Mouse (Mus musculus): ENCODE results near the gene Cops3. TPM values are rescaled to one million over a fixed set of nuclear protein-coding genes. Genes with fewer than 3 reads are reported as not detected.
A peak's percentile ranks its signal among the peaks of the same experiment; 100 is the strongest.
"Not testable (repeated sequence)": the region's sequence is repeated elsewhere in the genome, so short reads cannot be mapped to it uniquely, and the experiment has no call there.

Cops3 gene
- polyA plus RNA-seq, 1 experiment from 2014 or later = 246 TPM

DNA sequence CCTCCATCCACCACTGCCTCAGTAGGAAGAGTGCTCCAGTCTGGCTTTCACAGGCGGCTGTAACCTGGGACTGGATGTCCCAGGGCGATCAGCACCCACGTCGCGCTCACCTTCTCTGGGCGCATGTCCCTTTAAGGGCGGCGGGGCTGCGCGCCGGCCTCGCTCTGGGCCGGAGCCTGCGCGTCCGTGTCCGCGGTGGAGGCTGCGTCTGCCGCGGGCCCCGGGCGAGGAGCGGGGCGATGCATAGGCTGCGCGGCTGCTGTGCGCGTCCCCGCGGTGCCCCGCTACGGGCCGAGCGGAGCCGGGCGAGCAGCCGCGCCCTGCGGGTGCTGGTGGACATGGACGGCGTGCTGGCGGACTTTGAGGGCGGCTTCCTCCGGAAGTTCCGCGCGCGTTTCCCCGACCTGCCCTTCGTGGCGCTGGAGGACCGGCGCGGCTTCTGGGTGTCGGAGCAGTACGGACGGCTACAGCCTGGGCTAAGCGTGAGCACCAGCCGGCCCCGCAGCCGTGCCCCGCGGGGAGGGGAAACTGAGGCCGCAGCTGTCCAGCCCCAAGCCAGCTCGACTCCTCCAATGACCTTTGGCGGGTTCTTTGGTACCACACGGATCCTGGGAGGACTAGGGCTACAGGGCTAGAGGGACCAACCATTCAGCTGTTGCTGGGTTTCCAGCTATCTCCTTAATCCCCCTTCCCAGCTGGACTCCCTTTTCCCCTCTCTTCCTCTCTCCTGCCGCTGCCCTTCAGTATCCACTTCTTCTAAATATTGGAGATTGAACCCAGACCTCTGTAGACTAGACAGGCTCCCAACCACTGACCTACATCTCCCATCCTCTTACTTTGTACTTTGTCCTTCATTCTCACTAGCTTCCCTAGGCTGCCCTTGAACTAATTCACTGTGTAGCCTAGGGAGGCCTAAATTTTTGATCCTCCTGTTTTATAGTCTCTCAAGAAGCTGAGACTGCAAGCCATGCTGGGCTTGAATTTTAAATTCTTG, 8.6 kb upstream of the Cops3 start:
- H3K27me3 ChIP-seq (ENCODE audit: control insufficient read depth, insufficient read depth, low read length) = no peaks in the 10 kb centered on the region
- H3K27ac ChIP-seq (ENCODE audit: low read depth, low read length) = peak overlapping the region; percentile 89
- no peaks in the 10 kb centered on the region for H3K9me3 ChIP-seq (ENCODE audit: control insufficient read depth, low read length)
- H3K4me3 ChIP-seq (ENCODE audit: low read depth, low read length) = peak overlapping the region; percentile 80
- H3K9ac ChIP-seq (ENCODE audit: low read depth, low read length) = peak overlapping the region; percentile 90
- H3K36me3 ChIP-seq (ENCODE audit: control insufficient read depth, insufficient read depth, low read length) = no peaks in the 10 kb centered on the region
- DNase-seq (ENCODE audit: low spot score) (peak; percentile 80), ATAC-seq (ENCODE audit: low FRiP score) (peak; percentile 87)
- H3K4me2 ChIP-seq (replicated peaks; ENCODE audit: low read depth, low read length) = peak overlapping the region; percentile 74
- under 1% methylated on average over 61 of the region's 69 CpGs for WGBS
- H3K4me1 ChIP-seq (replicated peaks; ENCODE audit: control insufficient read depth, insufficient read depth, low read length) = no peaks in the 10 kb centered on the region

DNA sequence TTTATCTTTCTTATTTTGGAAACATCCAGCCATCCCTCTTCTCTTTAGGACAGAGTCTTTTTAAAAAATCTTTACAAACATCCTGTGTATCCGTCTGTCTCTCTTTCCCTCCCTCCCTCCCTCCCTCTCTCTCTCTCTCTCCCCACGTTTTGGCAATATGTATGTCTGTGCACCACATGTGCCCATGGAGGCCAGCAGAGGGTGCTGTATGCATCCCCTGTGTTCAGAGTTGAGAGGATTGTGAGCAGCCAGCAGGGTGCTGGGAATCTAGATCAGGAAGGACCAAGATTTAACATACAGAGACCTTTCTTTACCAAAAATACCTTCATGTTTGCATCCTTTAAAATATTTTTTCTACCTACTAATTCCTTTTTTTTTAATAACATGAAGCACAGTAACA, 7.5 kb upstream of the Cops3 start:
- Histone ChIP-seq H3K9me3 (ENCODE audit: control insufficient read depth, low read length) (no peaks in the 10 kb centered on the region), H3K4me2 (replicated peaks; ENCODE audit: low read depth, low read length) (no peak overlapping the region), H3K27ac (ENCODE audit: low read depth, low read length) (no peak overlapping the region), H3K36me3 (ENCODE audit: control insufficient read depth, insufficient read depth, low read length) (no peaks in the 10 kb centered on the region), H3K9ac (ENCODE audit: low read depth, low read length) (no peak overlapping the region), H3K4me1 (replicated peaks; ENCODE audit: control insufficient read depth, insufficient read depth, low read length) (no peaks in the 10 kb centered on the region), H3K4me3 (ENCODE audit: low read depth, low read length) (peak overlapping the region; percentile 80), H3K27me3 (ENCODE audit: control insufficient read depth, insufficient read depth, low read length) (no peaks in the 10 kb centered on the region)
- no peak for ATAC-seq (ENCODE audit: low FRiP score)
- WGBS = 20% methylated on average over 2 of the region's 2 CpGs
- peak; percentile 65 for DNase-seq (ENCODE audit: low spot score)

DNA sequence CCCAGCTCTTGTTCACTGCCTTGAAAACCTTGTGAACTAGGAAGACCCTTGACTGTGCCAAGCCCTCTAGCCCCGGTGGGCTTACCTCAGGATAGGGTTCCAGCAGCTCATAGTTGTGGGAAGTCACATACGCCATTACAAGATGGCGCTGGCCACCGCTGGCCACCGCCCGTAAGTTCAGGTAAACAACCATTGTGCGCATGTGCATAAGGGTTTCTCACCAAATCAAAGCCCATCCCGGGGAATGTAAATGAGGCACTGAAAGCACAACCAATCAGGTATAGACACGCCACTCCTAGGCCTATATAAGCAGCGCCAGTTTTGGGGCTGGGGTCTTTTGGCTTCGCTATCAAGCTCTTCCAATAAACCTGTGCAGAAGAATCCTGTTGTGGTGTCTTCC, 6.7 kb upstream of the Cops3 start:
- no peak overlapping the region for H3K9ac ChIP-seq (ENCODE audit: low read depth, low read length)
- no peaks in the 10 kb centered on the region for H3K36me3 ChIP-seq (ENCODE audit: control insufficient read depth, insufficient read depth, low read length)
- no peak overlapping the region for H3K27ac ChIP-seq (ENCODE audit: low read depth, low read length)
- WGBS = 94% methylated on average over 11 of the region's 11 CpGs
- H3K27me3 ChIP-seq (ENCODE audit: control insufficient read depth, insufficient read depth, low read length) = no peaks in the 10 kb centered on the region
- DNase-seq (ENCODE audit: low spot score) (no peak), ATAC-seq (ENCODE audit: low FRiP score) (no peak)
- no peaks in the 10 kb centered on the region for H3K9me3 ChIP-seq (ENCODE audit: control insufficient read depth, low read length)
- H3K4me1 ChIP-seq (replicated peaks; ENCODE audit: control insufficient read depth, insufficient read depth, low read length) = no peaks in the 10 kb centered on the region
- no peak overlapping the region for H3K4me3 ChIP-seq (ENCODE audit: low read depth, low read length)
- no peak overlapping the region for H3K4me2 ChIP-seq (replicated peaks; ENCODE audit: low read depth, low read length)

DNA sequence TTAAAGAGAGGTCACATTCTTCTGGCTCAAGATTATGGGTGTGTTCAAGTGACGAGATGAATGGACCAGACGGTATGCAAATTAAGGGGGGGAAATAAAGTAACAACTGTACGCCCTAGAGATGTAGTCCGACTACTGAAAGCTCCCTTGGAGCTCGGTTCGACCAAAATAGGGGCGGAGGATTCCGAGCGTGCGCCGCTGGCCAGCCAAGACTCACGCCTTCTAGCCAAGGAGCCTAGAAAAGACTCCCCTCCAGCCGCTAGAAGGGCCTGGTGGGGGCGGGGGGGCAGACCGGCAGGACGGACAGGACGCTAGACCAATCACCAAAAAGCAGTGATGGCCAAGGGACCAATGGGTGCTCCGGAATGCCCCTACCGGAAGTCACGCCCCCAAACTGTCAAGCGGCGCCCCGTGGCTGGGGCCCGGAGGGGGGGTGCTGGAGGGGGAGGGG, 605 bp downstream of the Cops3 start, which contains the start of gene Nt5m:
Nt5m (plus strand) TSS at position 440 of the 451 bp plus-strand sequence.
- ATAC-seq (ENCODE audit: low FRiP score) = peak; percentile 98
- peak within 1 kb of the TSS; percentile 98 for H3K9ac ChIP-seq (ENCODE audit: low read depth, low read length)
- peaks cover 3% of the 10 kb centered on the region for H3K4me1 ChIP-seq (replicated peaks; ENCODE audit: control insufficient read depth, insufficient read depth, low read length)
- peak; percentile 95 for DNase-seq (ENCODE audit: low spot score)
- no peaks in the 10 kb centered on the region for H3K27me3 ChIP-seq (ENCODE audit: control insufficient read depth, insufficient read depth, low read length)
- H3K4me3 ChIP-seq (ENCODE audit: low read depth, low read length) = peak within 1 kb of the TSS; percentile 98
- no peaks in the 10 kb centered on the region for H3K36me3 ChIP-seq (ENCODE audit: control insufficient read depth, insufficient read depth, low read length)
- no peaks in the 10 kb centered on the region for H3K9me3 ChIP-seq (ENCODE audit: control insufficient read depth, low read length)
- peak within 1 kb of the TSS; percentile 62 for H3K4me2 ChIP-seq (replicated peaks; ENCODE audit: low read depth, low read length)
- under 1% methylated on average over 22 of the region's 24 CpGs for WGBS
- peak within 1 kb of the TSS; percentile 96 for H3K27ac ChIP-seq (ENCODE audit: low read depth, low read length)

DNA sequence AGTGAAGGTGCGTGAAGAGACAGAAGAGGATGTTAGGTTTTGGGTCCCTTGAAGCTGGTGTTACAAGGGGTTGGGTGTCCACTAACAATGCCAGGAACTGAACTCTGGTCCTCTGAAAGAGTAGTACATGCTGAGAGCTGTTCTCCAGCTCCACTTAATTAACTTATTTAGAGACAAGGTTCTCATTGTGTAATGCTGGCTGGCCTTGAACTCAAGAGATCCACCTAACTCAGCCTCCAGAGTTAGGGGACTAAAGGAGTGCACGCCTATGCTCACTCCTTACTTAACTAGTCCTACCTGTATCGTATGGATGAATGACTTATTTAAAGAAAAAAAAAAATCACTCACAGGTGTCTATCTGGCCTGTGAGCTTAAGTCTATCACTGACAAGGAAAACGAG, 1.2 kb downstream of the Cops3 start:
- peak overlapping the region; percentile 98 for H3K9ac ChIP-seq (ENCODE audit: low read depth, low read length)

DNA sequence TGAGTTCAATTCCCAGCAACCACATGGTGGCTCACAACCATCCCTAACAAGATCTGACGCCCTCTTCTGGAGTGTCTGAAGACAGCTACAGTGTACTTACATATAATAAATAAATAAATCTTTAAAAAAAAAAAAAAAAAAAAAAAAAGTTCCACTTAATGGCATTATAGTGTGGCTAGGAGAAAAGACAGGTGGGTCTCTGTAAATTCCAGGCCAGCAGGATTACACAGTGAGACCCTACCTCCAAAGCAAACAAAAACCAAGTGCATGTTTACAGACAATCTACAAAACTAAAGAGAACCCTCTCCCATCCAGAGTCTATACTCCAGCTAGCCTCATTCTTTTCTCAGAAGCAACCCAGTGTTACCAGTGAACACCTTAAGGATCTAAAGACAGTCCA, 1.8 kb downstream of the Cops3 start:
- peak overlapping the region; percentile 14; the same call in 1 of the 2 replicates for H3K4me2 ChIP-seq (replicated peaks; ENCODE audit: low read depth, low read length)
- not testable (repeated sequence) for ATAC-seq (ENCODE audit: low FRiP score); H3K4me3 ChIP-seq (ENCODE audit: low read depth, low read length)

More for the DNA sequence above, 1.2 kb downstream of the Cops3 start:
- Histone ChIP-seq H3K27me3 (ENCODE audit: control insufficient read depth, insufficient read depth, low read length) (no peaks in the 10 kb centered on the region), H3K4me1 (replicated peaks; ENCODE audit: control insufficient read depth, insufficient read depth, low read length) (peaks cover 3% of the 10 kb centered on the region), H3K36me3 (ENCODE audit: control insufficient read depth, insufficient read depth, low read length) (no peaks in the 10 kb centered on the region), H3K9me3 (ENCODE audit: control insufficient read depth, low read length) (no peaks in the 10 kb centered on the region), H3K4me2 (replicated peaks; ENCODE audit: low read depth, low read length) (peak overlapping the region; percentile 62), H3K27ac (ENCODE audit: low read depth, low read length) (no peak overlapping the region), H3K4me3 (ENCODE audit: low read depth, low read length) (peak overlapping the region; percentile 98)
- 70% methylated on average over 4 of the region's 4 CpGs for WGBS
- no peak for DNase-seq (ENCODE audit: low spot score)
- no peak for ATAC-seq (ENCODE audit: low FRiP score)

DNA sequence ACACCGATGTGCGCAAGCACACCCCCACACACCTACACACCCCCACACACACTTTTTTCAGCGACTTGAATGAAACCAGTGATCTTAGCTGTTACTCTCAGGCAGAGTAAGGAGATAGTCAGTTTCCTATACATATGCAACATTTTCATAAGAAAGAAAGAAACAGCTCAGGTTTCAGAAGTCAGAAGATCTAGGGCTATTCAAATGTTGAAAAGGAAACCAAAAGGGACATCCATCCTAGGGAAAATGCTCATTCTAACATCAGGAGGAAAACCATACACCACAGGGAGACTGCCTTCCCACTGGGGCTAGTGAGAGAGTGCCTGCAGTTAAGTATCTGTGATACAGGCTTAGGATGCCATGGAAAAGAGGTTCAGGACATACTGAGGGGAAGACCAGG, 18.0 kb downstream of the Cops3 start:
- Histone ChIP-seq H3K27me3 (ENCODE audit: control insufficient read depth, insufficient read depth, low read length) (no peaks in the 10 kb centered on the region), H3K27ac (ENCODE audit: low read depth, low read length) (no peak overlapping the region), H3K36me3 (ENCODE audit: control insufficient read depth, insufficient read depth, low read length) (peaks cover 26% of the 10 kb centered on the region), H3K9me3 (ENCODE audit: control insufficient read depth, low read length) (no peaks in the 10 kb centered on the region), H3K9ac (ENCODE audit: low read depth, low read length) (no peak overlapping the region), H3K4me1 (replicated peaks; ENCODE audit: control insufficient read depth, insufficient read depth, low read length) (no peaks in the 10 kb centered on the region), H3K4me2 (replicated peaks; ENCODE audit: low read depth, low read length) (no peak overlapping the region), H3K4me3 (ENCODE audit: low read depth, low read length) (no peak overlapping the region)
- DNase-seq (ENCODE audit: low spot score) = no peak
- no peak for ATAC-seq (ENCODE audit: low FRiP score)
- 85% methylated on average over 3 of the region's 3 CpGs for WGBS

More for the DNA sequence above, 1.8 kb downstream of the Cops3 start:
- H3K36me3 ChIP-seq (ENCODE audit: control insufficient read depth, insufficient read depth, low read length); H3K4me1 ChIP-seq (replicated peaks; ENCODE audit: control insufficient read depth, insufficient read depth, low read length); DNase-seq (ENCODE audit: low spot score); H3K27me3 ChIP-seq (ENCODE audit: control insufficient read depth, insufficient read depth, low read length); H3K9ac ChIP-seq (ENCODE audit: low read depth, low read length); H3K27ac ChIP-seq (ENCODE audit: low read depth, low read length); H3K9me3 ChIP-seq (ENCODE audit: control insufficient read depth, low read length): not testable (repeated sequence)
- no CpG with 5 or more reads among the region's 1 CpGs for WGBS

DNA sequence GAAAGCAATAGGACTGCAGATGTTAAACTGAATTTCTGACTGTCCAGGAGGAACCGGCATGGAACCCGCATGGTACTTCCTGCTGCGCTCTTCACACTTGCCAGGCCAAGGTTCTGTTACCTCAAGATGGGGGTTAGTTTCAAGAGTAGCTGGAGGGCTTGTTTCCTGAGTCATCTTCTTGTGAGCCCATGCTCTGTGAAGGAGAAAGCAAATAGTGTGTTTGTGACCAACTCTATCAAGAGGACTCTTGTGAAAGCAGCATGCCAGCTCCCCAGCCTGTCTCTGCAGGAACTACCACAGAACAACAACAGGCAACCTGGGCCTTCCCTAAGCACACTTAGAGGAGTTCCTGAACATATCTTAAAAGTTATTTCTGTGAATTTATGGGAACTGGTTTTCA, 21.7 kb downstream of the Cops3 start:
- no peak overlapping the region for H3K9ac ChIP-seq (ENCODE audit: low read depth, low read length)
- no peak overlapping the region for H3K27ac ChIP-seq (ENCODE audit: low read depth, low read length)
- H3K36me3 ChIP-seq (ENCODE audit: control insufficient read depth, insufficient read depth, low read length) = peaks cover 22% of the 10 kb centered on the region
- no peak overlapping the region for H3K4me2 ChIP-seq (replicated peaks; ENCODE audit: low read depth, low read length)
- 96% methylated on average over 3 of the region's 3 CpGs for WGBS
- no peak overlapping the region for H3K4me3 ChIP-seq (ENCODE audit: low read depth, low read length)
- H3K4me1 ChIP-seq (replicated peaks; ENCODE audit: control insufficient read depth, insufficient read depth, low read length) = no peaks in the 10 kb centered on the region
- ATAC-seq (ENCODE audit: low FRiP score) (no peak), DNase-seq (ENCODE audit: low spot score) (no peak)
- H3K27me3 ChIP-seq (ENCODE audit: control insufficient read depth, insufficient read depth, low read length) = no peaks in the 10 kb centered on the region
- H3K9me3 ChIP-seq (ENCODE audit: control insufficient read depth, low read length) = no peaks in the 10 kb centered on the region
